Mouse (Mus musculus) G1E (cell line): ENCODE data around the gene Slc5a2. TPM values are rescaled to one million over a fixed set of nuclear protein-coding genes. Genes with fewer than 3 reads are reported as not detected.

Source experiments
- ATAC-seq: 2 replicates; pipeline ENCODE4 v1.8.0; 2016; ENCODE audit warnings: mild to moderate bottlenecking; ENCODE audit not compliant: insufficient number of reproducible peaks, poor library complexity, low FRiP score, severe bottlenecking; ENCODE audit errors: extremely low read depth
- DNase-seq: peaks from one replicate; pipeline ENCODE4 v3.0.0; 2012; ENCODE audit warnings: low spot score
- H3K27me3 ChIP-seq: 2 replicates; pipeline ENCODE4 v1.6.1; 2012; ENCODE audit warnings: mild to moderate bottlenecking, low read length, inconsistent platforms; ENCODE audit not compliant: insufficient read depth
- H3K36me3 ChIP-seq: replicated peaks from 2 replicates; pipeline ENCODE3; 2012; ENCODE audit warnings: mild to moderate bottlenecking, inconsistent platforms
- H3K4me1 ChIP-seq: 2 replicates; pipeline ENCODE4 v1.6.1; 2012; ENCODE audit warnings: low read depth, low read length, inconsistent platforms, mixed read lengths; ENCODE audit not compliant: insufficient read depth
- H3K4me3 ChIP-seq: 2 replicates; pipeline ENCODE4 v1.5.1; 2012; ENCODE audit warnings: low read depth, mild to moderate bottlenecking, inconsistent platforms, low read length, moderate library complexity, mixed read lengths
- H3K9me3 ChIP-seq: replicated peaks from 2 replicates; pipeline ENCODE4 v1.6.1; 2012; ENCODE audit warnings: inconsistent platforms
- CTCF ChIP-seq: IDR thresholded peaks from 2 replicates; pipeline ENCODE4 v1.5.1; 2012; ENCODE audit warnings: low read depth, low read length, inconsistent platforms, mixed read lengths
- GATA1 ChIP-seq: IDR thresholded peaks from 2 replicates; pipeline ENCODE4 v1.6.1; 2012; ENCODE audit warnings: borderline replicate concordance, low read length, inconsistent platforms, mixed read lengths
- GATA2 ChIP-seq: IDR thresholded peaks from 2 replicates; pipeline ENCODE4 v1.6.1; 2012; ENCODE audit warnings: low read depth, low read length, inconsistent platforms, borderline replicate concordance
- POLR2AphosphoS5 ChIP-seq: IDR thresholded peaks from 2 replicates; pipeline ENCODE4 v1.6.1; 2012; ENCODE audit warnings: low read depth, low read length, inconsistent platforms; ENCODE audit not compliant: insufficient replicate concordance
- TAL1 ChIP-seq: conservative IDR thresholded peaks from 2 replicates; pipeline ENCODE4 v1.6.1; 2012; ENCODE audit warnings: low read depth, low read length, inconsistent platforms, mixed read lengths
- polyA plus RNA-seq: library from polyadenylated mRNA; stranded (reverse); fragments of >175 nt; gene quantifications from 2 replicates; pipeline ENCODE4 v1.2.3, GENCODE M21; 2012
- total RNA-seq, 2 experiments: library from RNA; stranded (forward) in 1 of 2; stranded (reverse) in 1 of 2; fragments of 200-1000 nt in 1 of 2; fragments of >200 nt in 1 of 2; fragmentation: Nextera tagmentation in 1 of 2; gene quantifications; 2 replicates each; pipeline ENCODE4 v1.2.3; 2014 to 2017

Gene Slc5a2
- total and polyA plus RNA-seq, 3 experiments, result 0.05 to 0.55 TPM; not detected in 1

- TF ChIP-seq GATA2, result no peak
- TF ChIP-seq CTCF, result no peak
- no peak for TF ChIP-seq GATA1
- no peak for TF ChIP-seq POLR2AphosphoS5
- ATAC-seq, result no peak
- Histone ChIP-seq H3K36me3 (no peaks in the 10 kb centered on the region), H3K9me3 (no peaks in the 10 kb centered on the region), H3K4me3 (no peak overlapping the region), H3K27me3 (peaks cover 26% of the 10 kb centered on the region), H3K4me1 (peaks cover 31% of the 10 kb centered on the region)
- DNase-seq, result no peak
Observed at GRCm38 (mm10) chr7:128256783-128257334, 8.6 kb upstream of the Slc5a2 start.

GRCm38 (mm10) chr7:128266056-128266455, 599 bp downstream of the Slc5a2 start:
- Histone ChIP-seq H3K36me3 (peaks cover 11% of the 10 kb centered on the region), H3K9me3 (no peaks in the 10 kb centered on the region), H3K4me3 (no peak overlapping the region), H3K4me1 (peaks cover 9% of the 10 kb centered on the region), H3K27me3 (peaks cover 23% of the 10 kb centered on the region)
- ATAC-seq, result no peak
- no peak for DNase-seq
- no peak for TF ChIP-seq GATA2
- no peak for TF ChIP-seq POLR2AphosphoS5
- TF ChIP-seq GATA1, result no peak
- TF ChIP-seq TAL1, result no peak
- no peak for TF ChIP-seq CTCF

GRCm38 (mm10) chr7:128267391-128267790, 1.9 kb downstream of the Slc5a2 start:
- DNase-seq, result no peak
- Histone ChIP-seq H3K4me3 (no peak overlapping the region), H3K36me3 (peaks cover 24% of the 10 kb centered on the region), H3K27me3 (peaks cover 23% of the 10 kb centered on the region), H3K9me3 (no peaks in the 10 kb centered on the region), H3K4me1 (peaks cover 6% of the 10 kb centered on the region)
- no peak for ATAC-seq
- no peak for TF ChIP-seq TAL1
- TF ChIP-seq CTCF, result no peak
- no peak for TF ChIP-seq GATA1
- no peak for TF ChIP-seq GATA2
- no peak for TF ChIP-seq POLR2AphosphoS5

GRCm38 (mm10) chr7:128267813-128268212, 2.4 kb downstream of the Slc5a2 start:
- TF ChIP-seq CTCF (no peak), POLR2AphosphoS5 (no peak), TAL1 (no peak), GATA1 (no peak), GATA2 (no peak)
- no peak overlapping the region for H3K4me3 ChIP-seq
- DNase-seq (no peak), ATAC-seq (no peak)
- H3K36me3 ChIP-seq, result peaks cover 28% of the 10 kb centered on the region
- peaks cover 6% of the 10 kb centered on the region for H3K4me1 ChIP-seq
- H3K27me3 ChIP-seq, result peaks cover 21% of the 10 kb centered on the region
- H3K9me3 ChIP-seq, result no peaks in the 10 kb centered on the region

DNA sequence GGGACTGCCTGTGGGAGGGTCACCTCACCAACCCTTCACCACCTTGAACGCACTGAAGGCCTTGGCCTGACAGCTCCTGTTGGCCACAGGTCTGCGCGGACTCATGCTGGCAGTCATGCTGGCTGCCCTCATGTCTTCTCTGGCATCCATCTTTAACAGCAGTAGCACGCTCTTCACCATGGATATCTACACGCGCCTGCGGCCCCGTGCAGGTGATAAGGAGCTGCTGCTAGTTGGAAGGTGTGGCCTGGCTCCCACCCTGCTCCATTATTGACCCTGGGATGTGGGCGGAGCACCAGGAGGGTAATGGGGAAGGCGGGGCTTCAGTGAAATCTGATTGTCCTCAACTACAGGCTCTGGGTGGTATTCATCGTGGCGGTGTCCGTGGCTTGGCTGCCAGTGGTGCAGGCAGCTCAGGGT, 5.0 kb downstream of the Slc5a2 start:
- Histone ChIP-seq H3K4me1 (peaks cover 10% of the 10 kb centered on the region), H3K9me3 (no peaks in the 10 kb centered on the region), H3K27me3 (peaks cover 14% of the 10 kb centered on the region), H3K4me3 (no peak overlapping the region), H3K36me3 (peaks cover 54% of the 10 kb centered on the region)
- ATAC-seq (no peak), DNase-seq (no peak)
- TF ChIP-seq CTCF (no peak), GATA2 (no peak), TAL1 (no peak), POLR2AphosphoS5 (no peak), GATA1 (no peak)

- ATAC-seq (no peak), DNase-seq (no peak)
- peaks cover 10% of the 10 kb centered on the region for H3K4me1 ChIP-seq
- H3K27me3 ChIP-seq, result peaks cover 7% of the 10 kb centered on the region; the same call in 1 of the 2 replicates
- no peaks in the 10 kb centered on the region for H3K9me3 ChIP-seq
- TF ChIP-seq GATA1 (no peak), POLR2AphosphoS5 (no peak)
- no peak overlapping the region for H3K4me3 ChIP-seq
- H3K36me3 ChIP-seq, result peaks cover 65% of the 10 kb centered on the region
Observed at GRCm38 (mm10) chr7:128271496-128271895, 6.0 kb downstream of the Slc5a2 start.

DNA sequence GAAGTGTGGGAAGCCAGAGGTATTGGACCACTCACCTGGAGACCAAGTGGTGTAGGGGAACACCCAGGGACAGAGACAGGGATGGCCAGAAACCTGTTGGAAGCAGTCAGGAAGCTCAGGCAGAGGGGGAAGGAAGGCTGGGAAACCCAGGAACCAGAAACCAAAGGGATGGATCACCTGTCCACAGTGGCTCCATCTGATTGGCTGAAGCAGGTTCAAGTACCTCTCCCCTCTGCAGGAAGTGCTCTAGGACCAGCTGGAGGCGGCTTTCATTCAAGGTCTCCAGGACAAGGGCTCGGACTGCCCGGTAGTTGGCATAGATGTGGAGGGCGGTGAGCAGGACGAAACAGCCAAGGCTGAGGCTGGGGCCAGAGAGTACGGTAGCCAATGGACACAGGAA, 10.6 kb downstream of the Slc5a2 start:
- H3K27me3 ChIP-seq, result no peaks in the 10 kb centered on the region
- no peak for DNase-seq
- TF ChIP-seq POLR2AphosphoS5 (no peak), CTCF (no peak), TAL1 (no peak), GATA1 (no peak), GATA2 (no peak)
- H3K4me3 ChIP-seq, result no peak overlapping the region
- H3K36me3 ChIP-seq, result peaks cover 96% of the 10 kb centered on the region
- no peak for ATAC-seq
- H3K4me1 ChIP-seq, result 0 out of 2 replicates have a peak, but pooled peaks cover 4% of the 10 kb centered on the region
- H3K9me3 ChIP-seq, result no peaks in the 10 kb centered on the region
